Comparison of ENCODE assay signal across 14 mouse cellular contexts in the genomic region with DNA sequence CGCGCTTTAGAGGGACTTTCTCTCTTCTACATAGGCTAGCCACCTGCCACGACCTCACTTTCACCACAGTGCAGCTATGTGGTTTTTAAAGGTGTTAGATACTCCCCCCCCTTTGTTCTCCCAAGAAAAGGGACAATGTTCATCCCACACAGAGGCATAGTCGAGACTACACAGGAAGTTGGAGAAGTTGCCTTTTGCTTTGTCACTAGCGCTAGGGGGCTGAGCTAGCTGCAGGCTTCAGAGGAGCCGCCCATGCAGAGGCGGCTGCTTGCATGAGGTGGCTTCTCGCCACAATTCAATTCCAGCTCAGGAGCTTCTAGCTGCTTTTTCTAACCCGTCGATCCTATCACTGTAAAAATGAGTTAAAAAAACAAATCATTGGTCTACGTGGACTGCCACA.
A peak's percentile ranks its signal among the peaks of the same experiment; 100 is the strongest.
DNase-seq lines count a peak whose midpoint lies in the region; ATAC-seq and TF ChIP-seq lines count a peak whose summit lies in the region.
"Had no signal": no experiment of that assay in that cellular context is flagged by ENCODE, and none has a peak within 500 bp of the region (broad histone marks: within the 10 kb centered on the region; RNA-seq: fewer than 3 reads in every experiment).

No protein-coding gene starts in this region.

- intact Hi-C loops in heart, postnatal 36 days (cut with DNase I) = no loop called here

- 73% methylated on average over 11 of the region's 11 CpGs for WGBS in heart, embryonic 16.5 days
- 59% methylated on average over 11 of the region's 11 CpGs for WGBS in midbrain, embryonic 13.5 days
- WGBS in midbrain, postnatal 0 days = 61% methylated on average over 11 of the region's 11 CpGs
- WGBS in kidney, embryonic 15.5 days = 77% methylated on average over 11 of the region's 11 CpGs

- H3K9me3 ChIP-seq in heart, embryonic 16.5 days (replicated peaks; ENCODE audit: control insufficient read depth, low read length) = peaks cover 6% of the 10 kb centered on the region
- H3K9me3 ChIP-seq in midbrain, embryonic 13.5 days = no peaks in the 10 kb centered on the region
- H3K9me3 ChIP-seq in midbrain, postnatal 0 days (ENCODE audit: low read length) = no peaks in the 10 kb centered on the region
- H3K9me3 ChIP-seq in kidney, embryonic 15.5 days (replicated peaks) = no peaks in the 10 kb centered on the region; the same call in 1 of the 2 replicates

- DNase-seq in heart, postnatal 36 days = no peak
- DNase-seq in midbrain, postnatal 0 days (ENCODE audit: low spot score) = no peak
- DNase-seq in thymus, postnatal 14 days = peak; percentile 55
- DNase-seq in retina, postnatal 1 day = no peak
- DNase-seq: adrenal gland, postnatal 10 days; B cell, adult 2 months; gastrocnemius, postnatal 25 days; kidney, adult 8-10 months; lung, postnatal 10 days; spleen, adult 18-20 months had no signal

- H3K4me2 ChIP-seq in heart, embryonic 16.5 days (ENCODE audit: low read depth, low read length) = no peak overlapping the region
- no peak overlapping the region for H3K4me2 ChIP-seq in midbrain, embryonic 13.5 days (replicated peaks)
- no peak overlapping the region for H3K4me2 ChIP-seq in midbrain, postnatal 0 days (ENCODE audit: low read depth, low read length, poor library complexity, severe bottlenecking)
- no peak overlapping the region for H3K4me2 ChIP-seq in kidney, embryonic 15.5 days

- H3K4me1 ChIP-seq in heart, embryonic 16.5 days (ENCODE audit: control insufficient read depth, insufficient read depth, low read length) = peaks cover 3% of the 10 kb centered on the region; the same call in 1 of the 2 replicates
- 0 out of 2 replicates have a peak, but pooled peaks cover 6% of the 10 kb centered on the region for H3K4me1 ChIP-seq in midbrain, embryonic 13.5 days (replicated peaks)
- no peaks in the 10 kb centered on the region for H3K4me1 ChIP-seq in midbrain, postnatal 0 days (ENCODE audit: insufficient read depth, low read length)
- peaks cover 7% of the 10 kb centered on the region; the same call in 1 of the 2 replicates for H3K4me1 ChIP-seq in cortical plate, adult 2 months (ENCODE audit: control insufficient read depth, insufficient read depth, low read length)
- H3K4me1 ChIP-seq in kidney, embryonic 15.5 days = no peaks in the 10 kb centered on the region

- H3K9ac ChIP-seq in heart, embryonic 16.5 days (ENCODE audit: low read length) = no peak overlapping the region
- no peak overlapping the region for H3K9ac ChIP-seq in midbrain, embryonic 13.5 days (replicated peaks)
- no peak overlapping the region for H3K9ac ChIP-seq in midbrain, postnatal 0 days (replicated peaks; ENCODE audit: low read length, poor library complexity, severe bottlenecking)
- no peak overlapping the region for H3K9ac ChIP-seq in kidney, embryonic 15.5 days

- H3K27me3 ChIP-seq in heart, embryonic 16.5 days (ENCODE audit: control insufficient read depth, insufficient read depth, low read length) = no peaks in the 10 kb centered on the region
- H3K27me3 ChIP-seq in midbrain, embryonic 13.5 days = no peaks in the 10 kb centered on the region
- H3K27me3 ChIP-seq in midbrain, postnatal 0 days (ENCODE audit: insufficient read depth, low read length) = no peaks in the 10 kb centered on the region
- H3K27me3 ChIP-seq in kidney, embryonic 15.5 days = no peaks in the 10 kb centered on the region

- peak; percentile 80 for ATAC-seq in heart, embryonic 16.5 days (replicated peaks; ENCODE audit: extremely low read depth, insufficient read depth, low FRiP score)
- ATAC-seq in midbrain, embryonic 13.5 days = 0 out of 2 replicates have a peak, but pooled peaks have one; percentile 11
- no peak for ATAC-seq in midbrain, postnatal 0 days (ENCODE audit: low FRiP score)
- no peak for ATAC-seq in kidney, embryonic 15.5 days (replicated peaks; ENCODE audit: low FRiP score)

- no peak overlapping the region for H3K4me3 ChIP-seq in heart, embryonic 16.5 days (ENCODE audit: low read length)
- no peak overlapping the region for H3K4me3 ChIP-seq in midbrain, embryonic 13.5 days (replicated peaks)
- H3K4me3 ChIP-seq in midbrain, postnatal 0 days (ENCODE audit: low read depth, low read length) = no peak overlapping the region
- no peak overlapping the region for H3K4me3 ChIP-seq in cortical plate, adult 2 months (ENCODE audit: insufficient read depth, low read length)
- no peak overlapping the region for H3K4me3 ChIP-seq in kidney, embryonic 15.5 days (replicated peaks)

- no peak overlapping the region; the same call in 1 of the 2 replicates for H3K27ac ChIP-seq in heart, embryonic 16.5 days (ENCODE audit: low read length)
- H3K27ac ChIP-seq in midbrain, embryonic 13.5 days = no peak overlapping the region
- no peak overlapping the region for H3K27ac ChIP-seq in midbrain, postnatal 0 days (ENCODE audit: low read depth, low read length)
- 0 out of 2 replicates have a peak overlapping the region, but pooled peaks have one; percentile 42 for H3K27ac ChIP-seq in cortical plate, adult 2 months (ENCODE audit: insufficient read depth, low read length)
- H3K27ac ChIP-seq in kidney, embryonic 15.5 days = no peak overlapping the region

- TF ChIP-seq CTCF in midbrain, postnatal 0 days (IDR thresholded peaks at IDR 0.05) = no peak
- TF ChIP-seq CTCF in cortical plate, adult 2 months (IDR thresholded peaks at IDR 0.05; ENCODE audit: extremely low read depth, insufficient read depth, low read length) = no peak

- H3K36me3 ChIP-seq in heart, embryonic 16.5 days (ENCODE audit: control insufficient read depth, insufficient read depth) = peaks cover 12% of the 10 kb centered on the region
- no peaks in the 10 kb centered on the region for H3K36me3 ChIP-seq in midbrain, embryonic 13.5 days
- no peaks in the 10 kb centered on the region for H3K36me3 ChIP-seq in midbrain, postnatal 0 days (ENCODE audit: insufficient read depth, low read length)
- H3K36me3 ChIP-seq in kidney, embryonic 15.5 days = peaks cover 19% of the 10 kb centered on the region

- TF ChIP-seq POLR2A in cortical plate, adult 2 months (IDR thresholded peaks at IDR 0.05; ENCODE audit: extremely low read depth, insufficient read depth, low read length) = no peak

Comparison
In these comparisons a context has a peak if more than half of its experiments do, and no peak if none do; other contexts are left out.
1. ATAC-seq: peak in heart, embryonic 16.5 days (single experiment) and midbrain, embryonic 13.5 days (single experiment); none in midbrain, postnatal 0 days (single experiment) and kidney, embryonic 15.5 days (single experiment).